10 mouse cellular contexts compared by ENCODE assay signal in genomic region chr14:121719638-121720601, GRCm38 (mm10).
DNase-seq lines count a peak whose midpoint lies in the region; ATAC-seq lines count a peak whose summit lies in the region.
"Had no signal": no experiment of that assay in that cellular context is flagged by ENCODE, and none has a peak within 500 bp of the region (broad histone marks: within the 10 kb centered on the region; RNA-seq: fewer than 3 reads in every experiment).

No protein-coding gene starts in this region.

- peak; percentile 42 for DNase-seq in adrenal gland, postnatal 10 days
- DNase-seq in adrenal gland, postnatal 25 days: no peak
- peak; percentile 86 for DNase-seq in kidney, adult 9 months
- DNase-seq in kidney, postnatal 10 days: no peak
- peak; percentile 55 to 85 for DNase-seq in kidney, postnatal 25 days
- no peak for DNase-seq in cerebellum, postnatal 14 days
- DNase-seq in embryo, embryonic 11 days: no peak
- DNase-seq: cerebellum, adult 11 months had no signal

- ATAC-seq in megakaryocyte, adult 5-6 weeks (ENCODE audit: poor library complexity, severe bottlenecking): peak; percentile 56; the same call in 1 of the 2 replicates
- ATAC-seq: forebrain, embryonic 13.5 days had no signal

Comparison
In these comparisons a context has a peak if more than half of its experiments do, and no peak if none do; other contexts are left out.
1. DNase-seq: peak in adrenal gland, postnatal 10 days (single experiment), kidney, adult 9 months (single experiment) and kidney, postnatal 25 days (2 of 2); none in adrenal gland, postnatal 25 days (single experiment), kidney, postnatal 10 days (single experiment), cerebellum, postnatal 14 days (0 of 2) and embryo, embryonic 11 days (single experiment).